Mouse (Mus musculus) left cerebral cortex, postnatal 36 days (tissue): ENCODE data around the gene Sun1. TPM values are rescaled to one million over a fixed set of nuclear protein-coding genes. Genes with fewer than 3 reads are reported as not detected.

Experiments used
- DNase-seq, 2 experiments: peaks; one replicate each; pipeline ENCODE4 v3.0.0; 2021 to 2022; ENCODE audit warnings: low spot score in 2 of 2, mixed read lengths in 1 of 2
- intact Hi-C: fragments of 180-260 bp; cut with DNase I; formaldehyde crosslinking; loops from one replicate; pipeline ENCODE4 v1.15.1; 2025
- total RNA-seq, 2 experiments: library from RNA; stranded (reverse); gene quantifications; 2 replicates each; pipeline ENCODE4 v1.2.3; 2021

Gene Sun1
- total RNA-seq, 2 experiments from 2014 or later, result 136 to 141 TPM

GRCm38 (mm10) chr5:139271994-139272554 is 71.6 kb downstream of the Sun1 start:
- intact Hi-C loops, result no loop called here
- DNase-seq, result no peak

- peak; percentile 60 to 63 for DNase-seq
- intact Hi-C loops, result no loop called here
Measured at GRCm38 (mm10) chr5:139277287-139277686, 76.8 kb downstream of the Sun1 start.

GRCm38 (mm10) chr5:139281373-139282112 is 81.1 kb downstream of the Sun1 start:
- no peak for DNase-seq
- intact Hi-C loops, result loop anchor here (1.0 kb wide), 1 partner anchor 44 kb away; the partner anchor contains the start of gene Adap1

GRCm38 (mm10) chr5:139282191-139282590 is 81.8 kb downstream of the Sun1 start:
- intact Hi-C loops, result loop anchor here (1.0 kb wide), 1 partner anchor 43 kb away; the partner anchor contains the start of gene Adap1
- peak; percentile 80 to 84 for DNase-seq

- DNase-seq, result no peak
- intact Hi-C loops, result no loop called here
Measured at GRCm38 (mm10) chr5:139283460-139284180, 83.2 kb downstream of the Sun1 start.

- DNase-seq, result no peak
- intact Hi-C loops, result no loop called here
Measured at GRCm38 (mm10) chr5:139285383-139286067, 85.1 kb downstream of the Sun1 start.

GRCm38 (mm10) chr5:139286142-139286941 is 85.9 kb downstream of the Sun1 start:
- intact Hi-C loops, result no loop called here
- DNase-seq, result no peak

GRCm38 (mm10) chr5:139287099-139287498 is 86.7 kb downstream of the Sun1 start:
- intact Hi-C loops, result no loop called here
- no peak for DNase-seq

GRCm38 (mm10) chr5:139287787-139288186 is 87.3 kb downstream of the Sun1 start:
- intact Hi-C loops, result no loop called here
- DNase-seq, result no peak

GRCm38 (mm10) chr5:139288591-139288990 is 88.2 kb downstream of the Sun1 start:
- DNase-seq, result no peak
- intact Hi-C loops, result no loop called here

- DNase-seq, result no peak
- intact Hi-C loops, result no loop called here
Measured at GRCm38 (mm10) chr5:139290467-139291259, 90.2 kb downstream of the Sun1 start.

GRCm38 (mm10) chr5:139291811-139292560 is 91.5 kb downstream of the Sun1 start:
- DNase-seq, result no peak
- intact Hi-C loops, result no loop called here

- intact Hi-C loops, result no loop called here
- no peak for DNase-seq
Measured at GRCm38 (mm10) chr5:139294089-139294488, 93.7 kb downstream of the Sun1 start.

GRCm38 (mm10) chr5:139297092-139297491 is 96.7 kb downstream of the Sun1 start:
- no peak for DNase-seq
- intact Hi-C loops, result no loop called here

GRCm38 (mm10) chr5:139297745-139298144 is 97.3 kb downstream of the Sun1 start:
- intact Hi-C loops, result no loop called here
- DNase-seq, result no peak
